Mouse (Mus musculus) colon, adult 2 months (tissue): ENCODE results near the gene Rnf186. TPM values are rescaled to one million over a fixed set of nuclear protein-coding genes. Genes with fewer than 3 reads are reported as not detected.

Experiments
- polyA plus RNA-seq: library from polyadenylated mRNA; depleted of rRNA; stranded (reverse); fragments of >200 nt; gene quantifications from 2 replicates; pipeline ENCODE4 v1.2.3, GENCODE M21; 2012; rRNA removed

Rnf186 gene
- 677 and 736 TPM in 2 replicates for polyA plus RNA-seq

DNA sequence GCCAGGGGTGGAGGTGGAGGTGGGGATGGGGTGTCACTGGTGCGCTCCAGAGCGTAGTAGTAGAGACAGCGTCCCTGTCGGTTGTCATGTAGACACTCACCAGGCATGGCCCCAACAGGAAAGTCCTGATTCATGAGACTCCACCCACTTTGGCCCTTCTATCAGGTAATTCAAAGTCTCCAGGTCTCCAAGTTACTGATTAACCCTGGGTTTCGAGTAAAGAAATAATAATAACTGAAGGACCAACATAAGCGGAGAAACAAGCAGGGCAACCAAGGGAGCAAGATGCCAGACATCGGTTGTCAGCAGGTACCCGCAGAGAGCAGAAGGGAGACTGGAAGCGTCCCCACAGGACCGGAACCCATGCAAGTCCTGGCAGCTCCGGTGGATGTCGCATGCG, at the start of gene Rnf186:
TSS of gene Rnf186 (plus strand) at position 247 of the 400 bp plus-strand sequence.

DNA sequence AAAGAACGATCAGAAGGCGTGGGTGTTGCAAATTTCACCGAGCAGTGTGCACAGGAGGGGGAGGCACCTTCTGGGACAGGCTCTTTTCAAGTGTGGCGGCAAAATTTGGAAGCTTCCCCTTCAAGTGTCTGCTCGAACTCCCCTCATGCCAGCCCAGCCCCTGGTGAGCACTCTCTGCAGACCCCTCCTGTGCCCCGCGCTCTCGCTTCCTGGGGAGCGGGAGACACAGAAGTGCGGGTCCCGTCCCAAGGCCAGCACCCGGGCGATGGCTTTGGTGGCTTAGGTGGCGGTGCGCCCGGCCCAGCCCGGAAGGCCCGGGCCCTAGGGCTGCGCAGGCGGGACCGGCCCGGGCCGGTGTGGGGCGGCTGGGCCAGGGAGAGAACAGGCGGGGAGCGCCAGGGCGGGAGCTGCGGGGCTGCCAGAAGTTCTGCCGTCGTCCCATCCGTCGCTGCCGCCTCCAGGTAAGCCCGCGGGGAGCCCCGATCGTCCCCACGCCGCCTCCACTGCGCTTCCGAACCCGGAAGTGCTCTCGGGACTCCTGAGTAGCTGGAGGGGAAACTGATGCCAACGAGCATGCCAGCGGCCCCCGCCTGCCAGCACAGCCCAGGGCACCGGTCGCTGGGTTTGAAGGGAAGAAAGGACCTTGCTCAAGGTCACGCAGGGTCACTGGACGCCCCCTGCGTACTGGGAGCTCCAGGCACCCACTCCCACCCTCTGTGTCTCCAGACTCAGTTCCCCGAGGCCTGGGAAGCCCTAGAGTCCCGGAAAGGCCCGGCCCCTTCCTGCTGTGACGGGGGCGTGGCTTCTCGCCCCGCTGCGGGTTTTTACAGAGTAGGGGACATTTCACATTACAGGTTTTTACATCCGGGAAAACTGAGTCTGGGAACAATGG, 6.2 kb downstream of the Rnf186 start, which contains the start of gene Tmco4:
TSS of gene Tmco4 (plus strand) at position 62 of the 892 bp plus-strand sequence.

Other genes with a start within 250 kb of the Rnf186 start
- 2.1 and 2.4 TPM in 2 replicates for gene Pla2g2c, start 242.3 kb upstream of the Rnf186 start, polyA plus RNA-seq
- gene Ubxn10, start 229.9 kb upstream of the Rnf186 start, polyA plus RNA-seq, result 8.6 and 11.5 TPM in 2 replicates
- 52.8 and 56.5 TPM in 2 replicates for gene Pla2g2f, start 209.5 kb upstream of the Rnf186 start, polyA plus RNA-seq
- 1.4 and 1.6 TPM in 2 replicates for gene Pla2g2d, start 191.4 kb upstream of the Rnf186 start, polyA plus RNA-seq
- 34.1 and 44.1 TPM in 2 replicates for gene Pla2g5, start 103.6 kb upstream of the Rnf186 start, polyA plus RNA-seq
- not detected in 2 replicates for gene Gm13030, start 93.1 kb upstream of the Rnf186 start, polyA plus RNA-seq
- 0.49 and 1.3 TPM in 2 replicates for gene Pla2g2e, start 89.2 kb upstream of the Rnf186 start, polyA plus RNA-seq
- 11.8 and 12.4 TPM in 2 replicates for gene Otud3, start 53.2 kb upstream of the Rnf186 start, polyA plus RNA-seq
- gene Tmco4, start 5.8 kb downstream of the Rnf186 start, polyA plus RNA-seq, result 40.4 and 48.0 TPM in 2 replicates
- 0.19 and 0.29 TPM in 2 replicates for gene Htr6, start 108.5 kb downstream of the Rnf186 start, polyA plus RNA-seq
- 210 and 301 TPM in 2 replicates for gene Nbl1, start 125.9 kb downstream of the Rnf186 start, polyA plus RNA-seq
- gene Minos1, start 164.0 kb downstream of the Rnf186 start, polyA plus RNA-seq, result 32.4 and 37.6 TPM in 2 replicates
- gene Capzb, start 225.8 kb downstream of the Rnf186 start, polyA plus RNA-seq, result 319 and 374 TPM in 2 replicates